Mouse (Mus musculus) inflammation-experienced regulatory T-cells, adult 16 weeks (primary cell): Measurements from ENCODE around the gene Zfp36. TPM values are rescaled to one million over a fixed set of nuclear protein-coding genes. Genes with fewer than 3 reads are reported as not detected.

Source experiments
- polyA plus RNA-seq: library from polyadenylated mRNA; unstranded; fragments of 100-300 nt; shearing (Covaris generic); gene quantifications from one replicate; pipeline ENCODE4 v1.2.1, GENCODE M21; 2017

The Zfp36 gene
- polyA plus RNA-seq = 224 TPM

DNA sequence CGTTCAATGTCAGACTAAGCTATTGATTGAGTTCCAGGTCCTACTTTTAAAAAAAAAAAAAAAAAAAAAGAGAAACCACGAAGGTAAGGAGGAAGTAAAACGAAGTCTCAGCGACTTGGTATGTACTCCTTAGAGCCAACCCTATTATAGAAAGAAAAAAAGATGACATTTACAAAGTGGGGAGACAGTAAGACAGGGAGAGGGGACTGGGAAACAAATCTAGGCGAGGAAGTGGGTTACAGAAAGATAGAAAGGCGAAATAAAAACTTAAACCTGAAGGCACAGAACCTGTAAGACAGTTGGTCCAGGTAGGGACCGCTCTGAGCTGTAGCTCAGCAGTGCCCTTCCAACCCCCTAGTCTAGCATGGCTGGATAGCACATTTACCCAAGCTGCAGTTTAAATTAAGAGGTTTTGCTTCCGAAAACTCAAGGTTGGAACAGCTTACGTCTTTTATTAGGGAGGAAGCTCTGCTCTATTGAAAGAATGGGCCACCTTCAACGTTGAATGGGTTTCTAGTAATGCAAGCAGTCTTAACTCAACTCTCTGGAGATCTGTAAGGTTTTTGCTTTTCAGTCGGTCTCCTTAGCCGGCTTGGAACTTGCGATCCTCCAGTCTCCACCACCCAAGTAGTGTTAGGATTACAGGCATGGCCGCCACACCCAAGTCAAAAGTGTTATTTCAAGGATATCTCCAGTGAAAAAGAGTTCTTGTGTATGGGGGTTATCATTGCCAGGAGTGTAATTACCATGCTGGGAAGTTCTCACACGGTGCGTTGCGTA is at the start of gene Zfp36:
Gene Zfp36 (minus strand): TSS at position 17 of the 780 bp plus-strand sequence.

DNA sequence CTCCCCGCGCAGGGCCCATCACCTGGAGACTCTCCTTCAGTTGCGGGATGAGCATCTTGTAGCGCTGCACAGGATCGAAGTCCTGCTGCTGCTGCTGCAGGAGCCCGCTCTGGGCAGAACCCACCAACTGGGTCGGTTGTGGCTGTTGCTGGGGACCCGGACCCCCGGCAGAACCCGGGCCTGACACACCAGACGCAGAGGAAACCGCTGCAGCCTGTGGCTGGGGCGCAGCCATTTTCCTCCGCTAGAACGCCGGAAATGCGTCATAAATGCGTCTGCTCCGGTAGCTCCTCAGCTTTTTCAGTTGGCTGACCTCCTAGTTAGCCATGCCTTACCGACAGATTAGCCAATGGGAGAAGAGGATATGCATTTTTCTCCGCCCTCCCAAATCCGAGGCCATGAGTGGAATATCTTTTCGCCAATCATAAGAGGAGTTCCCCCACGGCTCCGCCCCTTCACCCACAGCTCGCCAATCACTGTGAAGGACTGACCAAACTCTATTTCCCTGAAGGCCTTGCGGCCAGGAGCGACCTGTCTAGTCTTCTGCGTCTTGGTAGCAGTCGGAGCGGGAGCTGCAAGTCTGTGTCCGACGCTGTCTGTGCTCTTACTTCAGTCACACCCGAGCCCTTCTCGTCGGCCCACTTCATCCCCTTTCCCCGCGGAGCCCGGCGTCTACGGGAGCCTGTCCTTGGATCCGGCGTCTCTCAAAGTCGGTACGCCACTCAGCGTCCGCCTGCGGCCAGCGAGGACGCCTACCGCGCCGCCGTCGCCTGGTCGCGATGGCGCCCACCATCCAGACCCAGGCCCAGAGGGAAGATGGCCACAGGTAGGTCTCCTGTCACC is 12.6 kb upstream of the Zfp36 start, which contains the start of the genes Med29 and Paf1:
Gene Med29 (minus strand): TSS at position 280 of the 843 bp plus-strand sequence.
Gene Paf1 (plus strand): TSS at position 523 of the 843 bp plus-strand sequence.

DNA sequence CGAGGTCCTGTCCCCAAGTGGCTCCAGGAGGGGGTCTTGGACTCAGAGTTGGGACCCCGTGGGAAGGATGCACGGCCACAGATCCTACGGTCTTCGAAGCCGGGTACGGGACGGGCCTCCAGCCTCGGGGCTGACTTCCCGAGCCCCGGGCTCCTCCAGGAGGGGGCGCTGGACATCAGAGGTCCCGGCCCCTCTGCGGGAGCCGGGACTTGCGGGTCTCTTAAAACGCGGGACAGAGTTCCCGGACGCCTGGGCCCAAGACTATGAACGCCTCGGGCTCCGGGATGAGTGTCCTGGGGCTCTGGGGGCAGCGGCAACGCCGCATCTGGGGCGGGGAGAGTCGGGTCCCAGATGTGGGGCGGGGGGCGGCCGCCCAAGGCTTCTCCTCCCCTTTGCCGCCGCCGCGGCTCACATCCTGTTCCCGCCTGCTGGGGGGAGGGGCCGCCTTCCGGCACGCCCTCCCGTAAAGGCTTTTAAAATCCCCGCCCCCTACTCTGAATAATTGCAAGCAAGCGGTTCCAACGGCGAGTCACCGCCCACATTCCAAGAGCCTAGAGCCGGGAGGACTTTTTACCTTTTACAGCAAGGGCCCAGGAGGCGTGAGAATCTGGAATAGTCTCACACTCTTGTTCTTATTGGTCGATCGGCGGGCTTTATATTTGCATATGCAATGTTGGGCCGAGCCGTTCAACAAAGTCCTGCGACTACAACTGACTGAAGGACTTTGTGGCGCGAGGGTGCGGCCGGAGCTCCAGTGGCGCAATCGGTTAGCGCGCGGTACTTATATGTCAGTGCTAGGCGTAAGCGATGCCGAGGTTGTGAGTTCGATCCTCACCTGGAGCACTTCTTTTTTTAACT is 7.6 kb downstream of the Zfp36 start, which contains the start of gene Plekhg2:
Gene Plekhg2 (minus strand): TSS at position 349 of the 858 bp plus-strand sequence.

DNA sequence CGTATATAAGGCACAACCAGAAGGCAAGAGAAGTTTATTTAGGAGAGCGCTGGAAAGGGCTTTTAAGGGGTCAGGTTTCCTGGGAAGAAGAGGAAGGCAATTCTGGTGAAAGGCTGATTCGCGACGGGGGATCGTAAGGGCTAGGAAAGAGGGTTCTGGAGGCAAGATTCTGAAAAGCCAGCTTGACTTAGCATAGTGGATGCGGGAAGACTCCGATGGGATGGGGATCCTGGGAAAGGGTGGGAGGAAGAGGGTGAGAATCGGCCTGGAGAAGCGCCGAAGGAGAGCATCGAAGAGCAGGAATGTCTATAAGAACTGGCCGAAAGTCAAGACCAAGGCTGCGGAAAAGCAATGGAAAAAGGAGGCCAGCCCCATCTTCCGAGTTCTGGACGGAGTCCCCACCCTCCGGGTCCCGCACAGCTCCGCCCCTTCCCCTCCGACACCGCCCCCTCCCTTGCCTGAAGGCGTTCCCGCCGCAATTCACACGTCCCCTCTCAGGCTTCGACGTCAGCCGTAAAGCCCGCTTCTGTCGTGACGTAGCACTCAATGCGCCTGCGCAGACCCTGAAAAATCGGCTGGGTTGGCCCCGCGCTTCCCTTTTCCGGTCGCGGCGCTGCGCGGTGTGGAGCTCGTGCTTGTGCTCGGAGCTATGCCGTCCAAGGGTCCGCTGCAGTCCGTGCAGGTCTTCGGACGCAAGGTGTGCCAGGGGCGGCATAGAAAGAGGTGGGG is 29.7 kb downstream of the Zfp36 start, which contains the start of gene Rps16:
Gene Rps16 (plus strand): TSS at position 498 of the 729 bp plus-strand sequence.

DNA sequence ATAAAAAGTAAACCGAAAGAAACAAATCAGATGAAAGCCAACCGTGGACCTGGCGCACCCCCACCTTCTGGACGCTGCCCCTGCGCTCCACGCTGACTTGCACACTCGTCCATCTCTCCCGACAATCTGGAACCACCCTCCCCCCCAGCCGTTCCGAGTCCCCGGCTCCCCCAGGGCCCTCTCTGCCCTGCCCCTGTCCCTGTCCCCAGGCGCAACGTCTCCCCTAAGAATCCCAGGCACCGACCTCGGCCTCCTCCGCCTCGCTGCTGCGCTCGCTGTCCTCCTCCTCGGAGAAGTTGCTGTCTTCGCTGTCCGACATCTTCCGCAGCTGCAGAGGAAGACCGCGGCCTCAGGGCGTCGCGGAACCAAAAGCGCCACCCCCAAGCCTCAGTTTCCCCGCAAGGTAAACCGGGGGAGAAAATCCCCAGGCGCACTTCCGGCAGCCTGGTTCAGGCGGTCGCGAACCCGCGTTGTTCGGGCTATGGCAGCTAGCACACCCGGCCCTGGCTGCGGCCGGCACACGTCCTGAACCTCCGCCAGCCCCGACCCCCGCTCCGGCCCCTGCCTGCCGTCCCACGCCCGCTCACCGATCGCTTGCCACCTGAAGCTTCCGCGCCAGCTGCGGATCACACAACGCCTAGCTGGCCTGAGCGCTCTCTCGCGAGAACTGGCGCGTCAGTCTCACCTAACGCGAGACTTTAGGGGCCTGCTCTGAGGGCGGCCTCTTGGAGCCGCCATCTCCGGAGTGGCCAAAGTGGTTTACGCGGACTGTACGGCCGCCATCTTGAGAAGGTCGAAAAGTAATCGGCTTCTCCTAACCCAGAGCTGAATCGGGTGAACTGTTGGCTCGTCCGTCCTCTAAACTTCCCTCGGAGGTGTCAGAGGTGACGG is 41.7 kb downstream of the Zfp36 start, which contains the start of gene Supt5:
Gene Supt5 (minus strand): TSS at position 639 of the 891 bp plus-strand sequence.

Other genes starting within 250 kb of the Zfp36 start
- gene Fbl, start 210.5 kb downstream of the Zfp36 start, polyA plus RNA-seq = 207 TPM
- gene Dyrk1b, start 200.8 kb downstream of the Zfp36 start, polyA plus RNA-seq = 8.9 TPM
- gene Eid2, start 112.4 kb downstream of the Zfp36 start, polyA plus RNA-seq = 0.56 TPM
- gene Eid2b, start 102.5 kb downstream of the Zfp36 start, polyA plus RNA-seq = 2.3 TPM
- gene Selenov, start 89.1 kb downstream of the Zfp36 start, polyA plus RNA-seq = not detected
- gene Dll3, start 78.0 kb downstream of the Zfp36 start, polyA plus RNA-seq = not detected
- gene Timm50, start 68.2 kb downstream of the Zfp36 start, polyA plus RNA-seq = 64.4 TPM
- gene Supt5, start 41.5 kb downstream of the Zfp36 start, polyA plus RNA-seq = 240 TPM
- 722 TPM for gene Rps16, start 29.6 kb downstream of the Zfp36 start, polyA plus RNA-seq
- 93.4 TPM for gene Plekhg2, start 7.7 kb downstream of the Zfp36 start, polyA plus RNA-seq
- 27.9 TPM for gene Med29, start 12.5 kb upstream of the Zfp36 start, polyA plus RNA-seq
- 118 TPM for gene Paf1, start 12.7 kb upstream of the Zfp36 start, polyA plus RNA-seq
- 393 TPM for gene Gmfg, start 57.2 kb upstream of the Zfp36 start, polyA plus RNA-seq
- 0.18 TPM for gene Lrfn1, start 71.7 kb upstream of the Zfp36 start, polyA plus RNA-seq
- not detected for gene Ifnl2, start 130.2 kb upstream of the Zfp36 start, polyA plus RNA-seq
- not detected for gene Ifnl3, start 142.6 kb upstream of the Zfp36 start, polyA plus RNA-seq
- not detected for gene Sycn, start 160.6 kb upstream of the Zfp36 start, polyA plus RNA-seq
- gene Nccrp1, start 167.0 kb upstream of the Zfp36 start, polyA plus RNA-seq = not detected
- 5.2 TPM for gene Samd4b, start 217.9 kb upstream of the Zfp36 start, polyA plus RNA-seq
- 7.0 TPM for gene Pak4, start 217.9 kb upstream of the Zfp36 start, polyA plus RNA-seq